Mouse (Mus musculus): ENCODE results near the gene Mc3r. TPM values are rescaled to one million over a fixed set of nuclear protein-coding genes. Genes with fewer than 3 reads are reported as not detected.
A peak's percentile ranks its signal among the peaks of the same experiment; 100 is the strongest.

Mc3r gene
- polyA plus RNA-seq, 1 experiment from 2014 or later = not detected

DNA sequence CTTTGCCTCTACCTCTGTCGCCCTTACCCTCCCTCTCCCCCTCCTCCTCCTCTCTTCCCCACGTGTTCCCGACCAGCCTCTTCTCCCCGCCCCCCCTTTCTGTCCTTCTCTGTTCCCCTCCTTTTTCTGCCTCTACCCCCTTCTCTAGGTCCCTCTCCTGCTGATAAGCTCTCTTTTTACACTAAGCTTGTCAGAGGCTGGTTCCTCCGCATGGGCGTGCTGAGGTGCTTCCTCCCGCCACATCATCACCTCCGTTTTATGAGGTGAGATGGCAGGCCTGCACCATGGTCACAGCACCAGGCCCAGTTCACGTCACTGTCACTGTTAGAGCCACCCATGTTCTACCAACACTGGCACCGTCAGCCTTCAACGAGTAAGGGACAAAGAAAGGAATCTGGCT, 40.7 kb downstream of the Mc3r start:
- ATAC-seq (ENCODE audit: borderline replicate concordance, extremely low read depth, low FRiP score, low TSS enrichment) = no peak
- Histone ChIP-seq H3K4me3 (no peak overlapping the region), H3K9me3 (no peaks in the 10 kb centered on the region), H3K4me1 (no peaks in the 10 kb centered on the region), H3K36me3 (no peaks in the 10 kb centered on the region), H3K27me3 (no peaks in the 10 kb centered on the region), H3K9ac (no peak overlapping the region), H3K27ac (no peak overlapping the region), H3K4me2 (no peak overlapping the region)
- WGBS = 22% methylated on average over 10 of the region's 11 CpGs

DNA sequence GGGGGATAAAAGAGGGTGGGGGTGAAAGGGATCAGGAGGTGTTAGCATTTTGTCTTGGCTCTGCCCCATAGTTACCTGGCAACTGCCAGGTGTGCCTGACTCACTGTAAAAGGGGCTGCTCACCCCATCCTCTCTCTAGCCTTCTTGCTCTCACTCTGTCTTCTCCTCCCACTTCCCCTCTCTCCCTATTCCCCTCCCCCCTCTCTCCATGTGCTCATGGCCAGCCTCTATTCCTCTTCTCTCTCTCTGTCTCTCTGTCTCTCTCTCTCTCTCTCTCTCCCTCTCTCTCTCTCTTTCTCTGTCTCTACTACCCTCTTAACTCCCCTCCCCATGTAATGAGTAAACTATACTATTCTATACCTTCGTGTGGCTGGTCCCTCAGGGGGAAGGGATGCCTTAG, 41.3 kb downstream of the Mc3r start:
- no peak for ATAC-seq (ENCODE audit: borderline replicate concordance, extremely low read depth, low FRiP score, low TSS enrichment)
- Histone ChIP-seq H3K27me3 (no peaks in the 10 kb centered on the region), H3K4me3 (no peak overlapping the region), H3K9me3 (no peaks in the 10 kb centered on the region), H3K4me2 (no peak overlapping the region), H3K27ac (no peak overlapping the region), H3K36me3 (no peaks in the 10 kb centered on the region), H3K4me1 (no peaks in the 10 kb centered on the region), H3K9ac (no peak overlapping the region)
- WGBS = 5% methylated on average over 1 of the region's 1 CpGs

GRCm38 (mm10) chr2:172290474-172290873, 42.2 kb downstream of the Mc3r start:
- Histone ChIP-seq H3K27me3 (no peaks in the 10 kb centered on the region), H3K4me2 (no peak overlapping the region), H3K9me3 (no peaks in the 10 kb centered on the region), H3K4me1 (no peaks in the 10 kb centered on the region), H3K4me3 (no peak overlapping the region), H3K27ac (no peak overlapping the region), H3K9ac (no peak overlapping the region), H3K36me3 (no peaks in the 10 kb centered on the region)
- WGBS = 74% methylated on average over 11 of the region's 11 CpGs
- no peak for ATAC-seq (ENCODE audit: borderline replicate concordance, extremely low read depth, low FRiP score, low TSS enrichment)

DNA sequence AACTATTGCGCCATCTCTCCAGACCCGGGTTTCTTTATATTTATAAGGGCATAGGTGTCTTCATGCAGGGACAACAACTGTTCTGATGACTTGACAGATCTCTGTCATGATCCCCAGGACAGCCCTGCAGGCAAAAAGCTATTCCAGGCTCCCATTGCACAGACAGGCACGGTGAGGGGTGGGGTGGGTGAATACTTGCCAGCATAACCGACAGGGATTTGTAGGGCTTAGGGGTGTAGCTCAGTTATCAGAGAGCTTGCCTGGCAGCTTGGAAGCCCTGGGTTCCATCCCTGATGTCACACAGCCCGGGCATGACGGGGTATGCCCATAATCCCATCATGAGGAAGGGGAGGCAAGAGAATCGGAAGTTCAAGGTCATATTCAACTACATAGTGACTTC, 42.7 kb downstream of the Mc3r start:
- no peaks in the 10 kb centered on the region for H3K27me3 ChIP-seq
- H3K4me1 ChIP-seq = no peaks in the 10 kb centered on the region
- no peak overlapping the region for H3K4me2 ChIP-seq
- no peak; the same call in 1 of the 2 replicates for ATAC-seq (ENCODE audit: borderline replicate concordance, extremely low read depth, low FRiP score, low TSS enrichment)
- WGBS = 82% methylated on average over 7 of the region's 7 CpGs
- H3K36me3 ChIP-seq = no peaks in the 10 kb centered on the region
- no peaks in the 10 kb centered on the region for H3K9me3 ChIP-seq
- no peak overlapping the region for H3K27ac ChIP-seq
- no peak overlapping the region for H3K9ac ChIP-seq
- no peak overlapping the region for H3K4me3 ChIP-seq

DNA sequence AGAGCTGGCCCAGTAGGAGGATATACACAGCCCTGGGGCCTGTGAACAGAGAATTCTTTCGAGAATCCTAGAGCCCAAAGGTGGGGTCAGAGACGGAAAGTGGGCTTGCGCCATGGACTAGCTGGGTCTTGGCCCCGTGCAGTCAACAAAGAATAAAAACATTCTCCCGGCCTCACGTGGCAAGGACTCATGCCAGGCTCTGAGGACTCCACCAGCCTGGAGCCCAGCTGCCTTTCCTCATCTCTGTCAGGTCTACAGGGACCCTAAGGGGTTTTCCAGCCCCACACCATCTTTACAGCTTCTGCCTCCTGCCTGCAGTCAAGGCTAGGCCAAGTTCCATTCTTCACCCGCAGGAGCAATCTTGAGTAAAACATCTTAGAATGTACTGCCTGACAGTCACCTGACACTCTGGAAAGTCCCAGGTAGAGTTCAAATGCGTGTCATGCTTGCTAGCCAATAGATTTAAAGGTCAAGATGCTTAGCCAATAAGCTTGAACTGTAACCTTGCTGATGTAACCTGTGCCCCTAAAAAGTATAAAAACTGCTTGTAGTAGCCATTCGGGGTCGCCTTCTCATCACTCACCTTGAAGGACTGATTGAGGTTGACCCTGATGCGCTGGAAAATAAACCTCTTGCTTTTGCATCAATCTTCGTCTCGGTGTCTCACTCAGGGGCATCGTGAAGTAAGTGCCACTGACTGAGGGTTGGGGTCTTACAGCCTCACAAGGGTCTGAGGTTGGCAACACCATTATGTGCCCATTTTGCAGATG, 43.6 kb downstream of the Mc3r start:
- Histone ChIP-seq H3K27me3 (no peaks in the 10 kb centered on the region), H3K36me3 (no peaks in the 10 kb centered on the region), H3K9me3 (no peaks in the 10 kb centered on the region), H3K27ac (no peak overlapping the region), H3K4me1 (no peaks in the 10 kb centered on the region), H3K9ac (no peak overlapping the region), H3K4me3 (no peak overlapping the region), H3K4me2 (no peak overlapping the region)
- 71% methylated on average over 14 of the region's 14 CpGs for WGBS
- no peak for ATAC-seq (ENCODE audit: borderline replicate concordance, extremely low read depth, low FRiP score, low TSS enrichment)

DNA sequence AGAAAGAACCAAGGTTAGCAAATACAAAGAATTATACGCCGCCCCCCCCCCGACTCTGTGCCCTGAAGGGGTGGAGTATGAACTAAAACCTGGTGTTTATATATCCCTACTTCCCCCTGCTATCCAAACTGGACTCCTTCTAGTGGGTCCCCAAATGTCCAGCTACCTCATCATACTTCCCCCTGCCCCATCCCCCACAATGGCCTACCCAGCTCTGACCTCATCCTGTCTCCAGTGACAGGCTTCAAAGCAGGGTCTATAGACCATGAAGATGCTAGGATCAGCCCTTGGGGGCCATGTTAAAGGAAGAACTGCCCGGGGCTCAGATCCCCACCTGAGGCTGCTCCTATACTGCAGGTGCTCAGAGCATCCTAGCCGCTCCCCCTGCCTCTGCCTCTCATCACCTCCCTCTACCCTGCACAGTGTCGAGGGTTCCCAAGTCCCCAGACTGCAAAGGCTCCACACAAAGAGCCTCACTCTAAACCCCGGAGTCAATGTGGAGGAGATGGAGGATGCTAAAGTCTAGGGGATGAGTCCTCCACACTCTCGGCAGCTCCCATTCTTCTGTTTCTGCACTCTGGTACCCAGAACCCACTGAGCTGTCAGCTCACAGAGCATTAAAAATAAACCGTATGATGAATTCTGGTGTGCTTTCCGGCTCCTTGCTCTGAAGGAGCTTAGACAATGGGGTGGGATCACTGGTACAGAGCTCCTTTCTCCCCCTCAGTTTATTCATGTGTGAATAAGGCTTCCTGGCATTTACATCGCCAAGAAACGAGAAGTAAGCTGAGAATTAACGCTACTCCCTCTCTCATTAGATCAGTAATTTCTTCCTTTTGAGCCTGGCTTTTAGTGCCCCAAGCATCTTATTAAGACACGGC, 44.5 kb downstream of the Mc3r start:
- Histone ChIP-seq H3K9ac (no peak overlapping the region), H3K9me3 (no peaks in the 10 kb centered on the region), H3K27ac (no peak overlapping the region), H3K4me3 (no peak overlapping the region), H3K27me3 (no peaks in the 10 kb centered on the region), H3K36me3 (no peaks in the 10 kb centered on the region), H3K4me1 (no peaks in the 10 kb centered on the region), H3K4me2 (no peak overlapping the region)
- ATAC-seq (ENCODE audit: borderline replicate concordance, extremely low read depth, low FRiP score, low TSS enrichment) = 0 out of 2 replicates have a peak, but pooled peaks have one; percentile 32
- 68% methylated on average over 14 of the region's 14 CpGs for WGBS

DNA sequence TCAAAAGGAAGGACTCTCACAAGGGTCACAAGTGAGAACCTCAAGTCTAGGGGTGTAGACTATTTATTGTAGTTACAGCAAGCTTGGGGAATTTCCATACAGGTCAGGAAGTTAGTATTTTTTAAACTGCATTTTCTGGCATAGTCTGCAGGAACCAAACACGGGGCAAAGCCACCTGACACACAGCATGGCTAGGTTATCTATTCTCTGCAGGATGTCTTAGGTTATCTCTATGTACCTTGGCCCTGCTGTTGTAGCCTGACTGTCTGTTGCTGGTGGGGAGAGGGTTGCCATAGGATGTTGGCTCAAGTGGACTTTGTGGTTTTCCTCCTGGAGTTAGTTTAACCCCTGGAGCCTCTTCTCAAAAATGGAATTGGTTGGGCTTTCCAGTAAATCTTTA, 49.8 kb downstream of the Mc3r start:
- Histone ChIP-seq H3K9me3 (no peaks in the 10 kb centered on the region), H3K4me2 (no peak overlapping the region), H3K4me1 (no peaks in the 10 kb centered on the region), H3K27ac (no peak overlapping the region), H3K27me3 (no peaks in the 10 kb centered on the region), H3K9ac (no peak overlapping the region), H3K4me3 (no peak overlapping the region), H3K36me3 (no peaks in the 10 kb centered on the region)
- 26% methylated on average over 1 of the region's 1 CpGs for WGBS
- ATAC-seq (ENCODE audit: borderline replicate concordance, extremely low read depth, low FRiP score, low TSS enrichment) = no peak

- Histone ChIP-seq H3K9me3 (no peaks in the 10 kb centered on the region), H3K9ac (no peak overlapping the region)
Measured at GRCm38 (mm10) chr2:172298542-172298941, 50.2 kb downstream of the Mc3r start.

DNA sequence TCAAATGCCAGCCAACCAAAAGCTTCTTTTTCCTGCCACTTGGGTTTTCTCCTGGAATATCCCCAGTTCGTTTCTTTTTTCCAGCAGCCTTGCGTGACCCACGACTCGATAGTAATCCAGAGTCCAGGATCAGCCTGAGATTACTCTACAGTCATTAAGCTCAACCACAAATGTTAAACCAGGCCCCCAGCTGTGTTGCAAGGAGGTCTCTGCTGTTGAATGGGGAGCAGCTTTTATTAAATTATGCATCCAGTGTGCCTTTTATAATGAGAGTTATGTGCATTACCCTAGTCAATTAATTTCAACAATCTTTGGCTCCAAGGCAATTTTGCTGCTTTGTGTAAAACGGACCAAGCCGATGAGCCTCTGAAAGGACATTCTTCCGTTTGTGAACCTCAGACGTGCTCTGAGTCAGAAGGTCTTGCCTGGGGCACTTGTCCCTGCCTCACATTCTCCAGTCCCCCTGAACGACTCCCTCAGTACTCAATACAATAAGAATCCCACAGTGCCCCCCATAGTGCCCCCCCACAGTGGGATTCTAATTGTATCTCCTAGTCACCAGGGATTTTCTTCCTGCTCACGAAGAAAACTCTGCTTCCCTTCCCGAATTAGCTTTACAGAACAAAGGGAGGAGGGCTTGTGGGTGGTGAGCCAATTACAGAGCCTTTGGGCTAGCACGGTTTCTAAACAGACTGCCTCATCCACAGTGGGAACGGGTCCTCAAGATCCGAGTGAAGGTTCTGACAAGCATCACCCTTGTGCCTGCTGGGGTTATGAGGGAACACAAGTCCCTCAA, 51.0 kb downstream of the Mc3r start:
- no peak for ATAC-seq (ENCODE audit: borderline replicate concordance, extremely low read depth, low FRiP score, low TSS enrichment)
- 33% methylated on average over 14 of the region's 14 CpGs for WGBS
- H3K36me3 ChIP-seq = no peaks in the 10 kb centered on the region
- no peak overlapping the region for H3K27ac ChIP-seq
- no peak overlapping the region for H3K9ac ChIP-seq
- 0 out of 2 replicates have a peak, but pooled peaks cover 2% of the 10 kb centered on the region for H3K4me1 ChIP-seq
- H3K9me3 ChIP-seq = no peaks in the 10 kb centered on the region
- H3K4me2 ChIP-seq = no peak overlapping the region
- no peak overlapping the region for H3K4me3 ChIP-seq
- no peaks in the 10 kb centered on the region for H3K27me3 ChIP-seq

More at GRCm38 (mm10) chr2:172298542-172298941, 50.2 kb downstream of the Mc3r start:
- 44% methylated on average over 1 of the region's 1 CpGs for WGBS
- Histone ChIP-seq H3K27ac (no peak overlapping the region), H3K4me3 (no peak overlapping the region), H3K27me3 (no peaks in the 10 kb centered on the region), H3K36me3 (no peaks in the 10 kb centered on the region), H3K4me2 (no peak overlapping the region), H3K4me1 (no peaks in the 10 kb centered on the region)
- no peak; the same call in 1 of the 2 replicates for ATAC-seq (ENCODE audit: borderline replicate concordance, extremely low read depth, low FRiP score, low TSS enrichment)
